Mouse (Mus musculus) adrenal gland, postnatal 10 days (tissue): ENCODE data around the gene Orm2. TPM values are rescaled to one million over a fixed set of nuclear protein-coding genes. Genes with fewer than 3 reads are reported as not detected.

Experiments used
- DNase-seq: peaks from one replicate; pipeline ENCODE4 v3.0.0; 2021; ENCODE audit warnings: mixed read lengths
- total RNA-seq, 2 experiments: library from RNA; stranded (reverse); gene quantifications; 2 replicates each; pipeline ENCODE4 v1.2.3; 2021

Gene Orm2
- total RNA-seq, 2 experiments from 2014 or later, result 0.84 TPM; not detected in 1

DNA sequence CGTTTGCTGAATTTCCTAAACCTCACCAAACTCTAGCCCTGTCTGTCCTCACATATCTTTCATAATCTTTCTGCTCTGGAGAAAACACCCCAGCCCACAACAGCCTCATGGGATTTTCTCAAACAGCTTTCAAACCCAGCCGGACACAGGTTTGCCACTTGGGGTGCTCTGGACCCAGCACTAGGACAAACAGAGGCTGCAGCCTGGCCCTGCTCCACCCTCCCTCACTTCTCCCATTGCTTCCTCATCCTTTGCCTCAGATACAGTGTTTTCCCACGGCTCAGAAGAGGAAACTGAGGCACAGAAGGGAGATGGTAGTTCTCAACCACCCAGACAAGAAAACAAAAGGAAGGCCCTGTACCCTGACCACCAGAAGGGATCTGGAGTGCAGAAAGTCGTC, 43.4 kb downstream of the Orm2 start:
- DNase-seq, result no peak

DNA sequence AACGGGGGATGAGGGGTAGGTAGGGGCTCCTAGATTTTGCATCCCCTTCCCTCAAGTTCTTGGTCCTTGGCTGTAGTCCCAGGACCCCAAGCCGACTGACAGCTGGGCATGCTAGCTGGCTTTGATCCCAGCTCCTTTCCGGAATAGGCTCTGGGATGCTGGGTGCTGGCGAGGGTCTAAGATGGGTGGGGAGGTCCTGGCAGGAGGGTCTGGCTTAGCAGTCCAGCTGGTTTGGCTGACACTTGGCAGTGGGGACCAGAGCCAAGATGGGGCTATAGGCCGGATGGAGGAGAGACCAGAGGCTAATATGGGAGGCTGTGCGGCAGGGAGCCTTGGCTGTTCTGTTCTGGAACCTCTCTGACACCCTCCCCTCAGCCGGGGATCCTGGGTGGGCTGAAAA, 46.0 kb downstream of the Orm2 start:
- DNase-seq, result no peak

DNA sequence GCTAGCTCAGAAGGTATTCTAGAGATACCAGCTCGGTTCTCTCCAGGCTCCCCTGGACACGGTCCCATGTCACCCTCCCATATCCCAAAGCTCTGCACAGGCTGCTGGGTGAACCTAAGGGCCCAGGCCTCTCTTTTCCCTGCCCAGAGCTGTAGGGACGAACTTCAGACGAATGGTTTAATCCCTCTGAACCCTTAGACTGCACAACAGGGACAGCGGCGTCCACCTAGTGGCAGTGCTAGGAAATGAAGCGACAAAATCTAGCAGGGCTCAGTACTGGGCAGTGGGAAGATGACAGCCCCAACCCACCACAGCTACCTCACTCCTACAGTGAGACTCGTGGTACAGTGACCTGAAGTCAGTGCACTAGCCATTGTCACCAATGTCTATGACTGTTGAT, 46.4 kb downstream of the Orm2 start:
- peak; percentile 71 for DNase-seq

DNA sequence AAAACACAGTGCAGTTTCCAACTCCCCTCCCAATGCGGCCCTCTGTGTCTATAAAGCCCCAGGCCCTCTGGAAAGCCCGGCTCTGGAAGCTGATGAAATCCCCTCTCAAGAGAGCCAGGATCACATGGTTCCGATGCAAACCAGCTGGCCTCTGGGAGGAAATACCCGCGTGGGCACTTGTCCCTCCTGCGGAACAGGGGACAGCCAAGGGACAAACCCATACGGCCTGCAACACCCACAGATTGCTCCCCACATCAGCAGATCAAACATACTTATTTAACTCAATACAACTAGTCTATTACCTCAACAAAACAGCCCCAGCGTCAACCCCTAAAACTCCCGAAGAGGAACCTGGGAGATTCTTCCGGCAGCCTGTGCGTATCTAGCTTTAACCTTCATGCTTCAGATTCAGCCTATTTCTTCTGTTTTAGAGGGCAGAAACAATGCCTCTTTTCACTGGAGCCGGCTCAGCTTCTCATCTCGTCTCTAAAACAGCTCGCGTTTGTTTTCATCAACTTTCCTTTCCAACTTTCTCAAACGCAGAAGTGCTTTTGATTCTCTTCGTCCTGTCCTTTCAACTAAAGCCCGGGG, 47.2 kb downstream of the Orm2 start:
- DNase-seq, result no peak

DNA sequence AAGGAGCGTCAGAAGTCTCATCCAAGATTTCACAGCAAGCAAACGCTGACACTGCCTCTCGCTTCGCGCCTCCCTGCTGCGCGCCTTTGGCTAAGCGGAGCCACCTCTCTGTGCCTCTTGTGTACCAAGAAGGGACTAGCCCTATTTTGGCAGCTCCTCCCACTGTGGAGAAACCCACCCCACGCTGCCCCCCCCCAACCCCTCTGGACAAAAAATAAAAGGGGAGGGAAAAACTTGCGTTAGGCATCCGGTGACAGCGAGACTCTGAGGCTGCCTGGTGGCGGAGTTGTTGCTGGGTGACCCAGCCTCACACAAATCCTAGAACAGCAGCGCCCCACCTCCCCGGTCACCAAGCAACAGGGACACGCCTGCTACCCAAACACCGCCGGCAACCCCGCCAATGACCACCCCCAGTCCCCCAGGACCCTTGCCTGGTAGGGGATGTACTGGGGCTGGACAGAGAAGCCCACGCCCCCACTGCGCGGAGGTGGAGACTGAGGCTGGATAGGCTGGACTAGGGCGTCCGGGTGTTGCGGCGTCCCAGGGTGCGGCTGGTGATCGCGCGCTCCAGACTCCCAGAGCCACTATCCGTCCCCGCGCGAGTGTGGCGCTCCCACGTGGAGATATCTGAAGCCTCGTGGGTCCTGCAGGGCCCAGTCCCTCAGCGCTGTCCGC, 47.8 kb downstream of the Orm2 start:
- DNase-seq, result peak; percentile 70

DNA sequence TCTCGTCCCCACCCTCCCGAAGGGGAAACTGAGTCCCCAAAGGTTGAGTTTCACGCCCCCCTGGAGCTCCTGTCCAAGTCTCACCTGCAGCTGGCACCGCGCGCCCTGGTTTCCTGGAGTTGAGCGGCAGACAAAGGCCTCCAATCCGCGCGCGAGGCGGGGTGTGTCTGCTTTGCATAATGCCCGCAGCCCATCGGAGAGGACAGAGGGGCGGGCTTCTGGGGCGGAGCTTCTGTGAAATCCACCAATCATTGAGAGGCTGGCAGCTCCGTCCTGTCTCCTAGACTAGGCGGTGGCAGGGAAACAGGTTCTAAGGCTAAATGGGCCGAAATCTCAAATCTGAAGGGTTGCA, 48.3 kb downstream of the Orm2 start:
- peak; percentile 96 for DNase-seq

DNA sequence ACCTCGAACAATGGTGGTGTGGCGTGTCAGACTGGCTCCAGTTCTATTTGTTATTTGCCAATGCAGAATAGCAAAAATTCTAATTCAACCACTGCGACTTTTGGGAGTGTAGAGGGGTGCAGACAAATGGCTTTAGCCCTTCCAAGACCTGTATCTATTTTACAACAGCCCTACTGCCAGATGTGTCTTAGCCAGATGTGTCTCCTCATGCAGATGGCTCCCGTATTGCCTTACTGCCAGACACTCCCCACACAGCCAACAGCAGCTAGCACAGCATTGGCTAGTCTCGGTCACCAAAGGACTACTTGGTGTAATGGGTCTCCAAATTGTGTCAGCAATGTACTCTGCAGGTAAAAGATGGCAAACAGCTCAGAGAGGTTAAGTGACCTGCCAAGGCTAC, 49.0 kb downstream of the Orm2 start:
- DNase-seq, result no peak

DNA sequence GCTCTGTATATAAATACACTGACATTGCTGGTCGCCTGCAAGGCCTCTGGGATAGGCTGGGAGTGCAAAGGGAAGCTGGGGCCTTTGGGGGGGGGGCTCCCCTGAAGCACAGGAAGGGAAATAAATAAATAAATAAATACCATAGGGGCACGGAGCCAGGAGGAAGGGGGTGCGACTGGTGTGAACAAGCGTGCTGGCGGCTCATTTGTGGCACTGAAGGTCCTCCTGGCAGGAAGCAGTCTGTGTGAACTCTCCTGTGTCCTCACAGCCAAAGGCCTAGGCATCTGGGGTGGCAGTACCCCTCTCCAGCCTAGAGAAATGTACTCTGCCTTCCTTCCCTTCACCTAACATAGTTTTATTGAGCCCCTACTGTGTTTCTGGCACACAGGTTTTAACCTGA, 52.7 kb downstream of the Orm2 start:
- DNase-seq, result no peak

Other genes with a start within 250 kb of the Orm2 start
- gene Ambp, start 207.7 kb upstream of the Orm2 start, total RNA-seq, result 100 to 1,000 TPM; 247 to 625 TPM
- under 1 TPM in 1 of 2 experiments, not detected in 1; 0.45 TPM for gene Kif12, start 190.3 kb upstream of the Orm2 start, total RNA-seq
- 10 to 100 TPM; 11.4 to 15.2 TPM for gene Col27a1, start 148.4 kb upstream of the Orm2 start, total RNA-seq
- gene Orm1, start 17.9 kb upstream of the Orm2 start, total RNA-seq, result 10 to 100 TPM in 1 of 2 experiments, 1 to 10 TPM in 1; 3.2 to 11.8 TPM
- 1 to 10 TPM; 1.5 to 2.2 TPM for gene Orm3, start 6.3 kb upstream of the Orm2 start, total RNA-seq
- 1 to 10 TPM; 7.4 to 7.7 TPM for gene Akna, start 40.9 kb downstream of the Orm2 start, total RNA-seq
- gene Whrn, start 133.5 kb downstream of the Orm2 start, total RNA-seq, result 10 to 100 TPM; 13.7 to 14.9 TPM
- gene Atp6v1g1, start 182.3 kb downstream of the Orm2 start, total RNA-seq, result 100 to 1,000 TPM; 128 to 131 TPM
- gene Tmem268, start 196.3 kb downstream of the Orm2 start, total RNA-seq, result 10 to 100 TPM; 10.8 to 15.0 TPM
- not detected for gene Gm11213, start 242.8 kb downstream of the Orm2 start, total RNA-seq